Mouse (Mus musculus) lung, postnatal 25 days (tissue): Measurements from ENCODE around the gene Isg20.

Experiments
- DNase-seq: peaks from one replicate; pipeline ENCODE4 v3.0.0; 2022; ENCODE audit warnings: low spot score

The Isg20 gene

GRCm38 (mm10) chr7:78904175-78904574, 9.0 kb upstream of the Isg20 start:
- DNase-seq = peak; percentile 23

DNA sequence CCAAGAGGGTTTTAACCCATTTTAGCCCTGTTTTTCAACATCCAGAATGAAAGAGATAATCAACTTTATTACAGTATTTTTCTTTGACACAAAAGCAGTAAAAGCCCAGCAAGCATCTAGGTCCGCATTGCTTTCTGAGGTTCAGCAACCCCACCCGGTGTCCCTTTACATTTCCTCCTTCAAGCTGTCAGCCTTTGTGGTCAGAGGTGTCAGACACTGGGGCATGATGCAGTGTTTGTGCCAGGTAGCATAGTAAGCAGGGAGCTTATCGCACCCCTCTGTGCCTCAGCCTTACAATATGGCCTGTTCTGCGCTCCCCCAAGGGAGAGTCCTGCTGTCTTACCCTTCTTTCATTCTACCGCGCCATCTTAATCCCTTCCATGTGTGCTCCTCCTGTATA, 4.2 kb upstream of the Isg20 start:
- no peak for DNase-seq

DNA sequence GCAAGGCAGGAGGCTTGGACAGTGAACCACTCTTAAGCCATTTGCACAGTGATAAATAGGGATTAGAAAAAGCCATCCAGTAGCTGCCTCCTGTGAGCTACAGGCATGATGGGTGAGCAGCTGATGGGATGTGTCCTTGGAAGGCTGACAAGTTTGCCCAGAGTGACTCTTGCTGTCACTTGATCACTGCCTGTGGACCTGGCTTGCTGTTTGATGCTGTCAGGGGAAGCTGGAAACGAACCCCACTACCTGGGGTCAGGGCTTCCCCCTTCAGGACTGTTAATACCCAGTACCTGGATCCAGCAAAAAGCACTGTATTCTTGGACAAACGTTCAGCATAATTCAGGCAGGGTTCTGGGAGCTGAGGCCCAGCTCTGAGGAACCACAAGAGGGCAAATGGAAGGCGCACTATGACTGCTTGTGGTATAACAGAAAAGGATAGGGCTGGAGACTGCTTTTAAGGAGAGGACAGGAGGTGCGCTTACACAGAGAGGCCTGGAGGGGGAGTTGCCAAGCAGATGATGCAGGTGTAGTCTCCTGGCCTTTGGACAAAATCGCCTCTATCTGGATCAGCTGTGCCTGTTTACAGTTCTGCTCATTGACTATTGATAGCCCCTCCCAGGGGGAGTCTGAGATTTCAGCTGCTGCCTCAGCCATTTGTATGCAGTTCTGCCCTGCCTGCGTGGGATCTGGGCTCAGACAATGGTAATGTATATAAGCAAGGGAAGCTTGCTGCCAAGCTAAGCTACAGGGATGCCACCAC, 2.7 kb upstream of the Isg20 start:
- DNase-seq = no peak

DNA sequence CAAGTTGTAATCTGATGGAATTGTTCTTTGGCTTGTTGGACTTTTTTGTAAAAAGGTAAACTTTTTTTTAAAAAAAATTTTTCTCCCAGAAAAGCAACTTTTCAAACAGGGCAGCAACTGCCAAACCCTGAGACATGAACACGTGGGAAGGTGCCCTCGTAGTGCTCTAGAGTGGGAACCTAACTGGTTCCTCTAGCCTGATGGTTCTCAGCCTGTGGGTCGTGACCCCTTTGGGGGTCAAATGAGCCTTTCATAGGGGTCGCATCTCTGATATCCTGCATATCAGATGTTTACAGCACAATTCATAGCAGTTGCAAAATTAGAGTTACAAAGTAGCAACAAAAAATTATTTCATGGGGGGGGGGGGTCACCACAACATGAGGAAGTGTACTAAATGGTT, 2.0 kb upstream of the Isg20 start:
- DNase-seq = no peak

GRCm38 (mm10) chr7:78912253-78912973, 811 bp upstream of the Isg20 start:
- peak; percentile 34 for DNase-seq

GRCm38 (mm10) chr7:78913649-78914544, 673 bp downstream of the Isg20 start:
- peak; percentile 93 for DNase-seq

- DNase-seq = no peak
These were observed 1.3 kb downstream of the Isg20 start for GRCm38 (mm10) chr7:78914545-78914845.

DNA sequence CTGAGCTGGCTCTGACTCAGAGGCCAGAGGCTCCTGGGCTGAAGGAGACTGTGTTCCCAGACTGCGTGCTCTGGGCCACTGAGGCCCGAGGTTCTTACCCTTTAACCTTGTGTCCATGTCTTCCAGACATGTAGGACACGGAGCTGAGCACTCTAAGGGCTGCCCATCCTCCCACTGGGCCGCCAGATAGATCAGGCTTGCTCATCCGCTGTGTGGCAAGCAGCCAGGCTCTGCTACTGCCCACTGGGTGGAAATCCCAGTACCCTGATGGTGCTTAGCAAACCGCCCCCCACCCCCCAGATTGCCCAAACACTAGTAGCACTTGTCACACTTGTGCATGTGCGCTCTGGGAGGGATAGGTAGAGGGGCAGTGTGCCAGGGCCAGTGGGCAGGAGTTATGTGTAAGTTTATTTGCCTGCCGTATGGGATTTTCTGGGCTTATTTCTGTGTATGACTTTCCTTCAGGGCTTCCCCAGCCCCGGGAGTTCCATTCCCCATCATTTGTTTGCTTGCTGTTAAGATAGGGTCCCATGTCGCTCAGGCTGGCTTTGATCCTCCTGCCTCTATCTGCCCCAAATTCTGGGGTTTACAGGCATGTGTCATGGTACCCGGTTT, 1.8 kb downstream of the Isg20 start:
- no peak for DNase-seq

DNA sequence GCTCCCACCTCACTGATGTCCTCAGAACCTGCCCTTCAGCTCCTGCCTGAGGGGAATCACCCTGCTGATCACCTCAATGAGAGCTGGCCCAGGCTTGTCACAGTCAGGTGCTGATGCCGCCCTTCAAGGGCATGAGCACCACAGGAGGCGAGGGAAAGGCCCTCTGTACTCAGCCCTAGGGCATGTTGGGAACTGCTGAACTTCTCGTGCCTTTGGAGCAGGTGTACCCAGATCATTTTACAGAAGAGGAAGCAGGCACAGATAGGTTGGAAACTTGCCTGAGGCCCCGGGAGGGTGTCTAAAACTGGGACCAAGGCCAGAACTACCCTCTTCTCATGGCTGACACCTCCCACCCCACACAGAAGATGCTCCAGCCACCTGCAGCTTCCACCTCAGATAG, 5.5 kb downstream of the Isg20 start:
- peak; percentile 20 for DNase-seq

DNA sequence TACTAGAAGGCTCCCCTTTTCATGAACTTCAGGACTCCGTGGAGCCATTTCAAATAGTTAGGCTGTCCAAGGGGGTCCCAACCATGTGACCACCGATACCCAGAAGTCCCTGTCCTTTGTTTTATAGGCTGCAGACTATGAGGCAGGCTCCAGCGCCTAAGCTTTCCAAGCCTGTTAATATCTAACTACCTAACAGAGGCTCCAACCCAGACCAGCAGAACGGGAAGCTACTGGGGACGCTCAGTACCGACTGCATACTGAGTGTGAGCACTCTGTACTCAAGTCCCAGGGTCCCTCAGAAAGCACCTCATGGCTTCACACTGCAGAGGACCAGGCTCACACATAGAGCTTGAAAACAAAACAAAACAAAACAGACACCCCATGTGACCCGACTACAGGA, 9.3 kb downstream of the Isg20 start:
- no peak for DNase-seq

GRCm38 (mm10) chr7:78924300-78924699, 11.1 kb downstream of the Isg20 start:
- peak; percentile 62 for DNase-seq

- no peak for DNase-seq
These were observed 11.6 kb downstream of the Isg20 start for GRCm38 (mm10) chr7:78924796-78925195.

- DNase-seq = no peak
These were observed 12.5 kb downstream of the Isg20 start for GRCm38 (mm10) chr7:78925680-78926079.

GRCm38 (mm10) chr7:78926156-78926555, 12.9 kb downstream of the Isg20 start:
- no peak for DNase-seq

DNA sequence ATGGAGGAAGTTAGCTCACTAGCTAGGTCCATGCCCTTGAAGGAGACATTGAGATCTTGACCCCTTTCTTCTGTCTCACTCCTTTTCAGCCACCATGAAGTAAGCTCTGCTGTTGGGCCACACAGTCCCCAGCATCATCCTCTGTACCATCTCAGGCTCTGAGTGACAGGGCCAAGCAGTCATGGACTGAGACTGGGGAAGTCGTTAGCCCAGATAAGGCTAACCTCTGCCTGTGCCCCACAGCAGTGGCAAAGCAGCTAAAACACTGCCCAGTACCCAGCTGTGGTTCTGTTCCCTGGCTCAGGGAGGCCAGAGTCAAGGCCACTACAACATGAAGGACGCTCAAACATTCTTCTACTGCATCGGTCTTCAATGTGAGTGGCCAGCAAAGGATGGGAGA, 14.0 kb downstream of the Isg20 start:
- DNase-seq = no peak

DNA sequence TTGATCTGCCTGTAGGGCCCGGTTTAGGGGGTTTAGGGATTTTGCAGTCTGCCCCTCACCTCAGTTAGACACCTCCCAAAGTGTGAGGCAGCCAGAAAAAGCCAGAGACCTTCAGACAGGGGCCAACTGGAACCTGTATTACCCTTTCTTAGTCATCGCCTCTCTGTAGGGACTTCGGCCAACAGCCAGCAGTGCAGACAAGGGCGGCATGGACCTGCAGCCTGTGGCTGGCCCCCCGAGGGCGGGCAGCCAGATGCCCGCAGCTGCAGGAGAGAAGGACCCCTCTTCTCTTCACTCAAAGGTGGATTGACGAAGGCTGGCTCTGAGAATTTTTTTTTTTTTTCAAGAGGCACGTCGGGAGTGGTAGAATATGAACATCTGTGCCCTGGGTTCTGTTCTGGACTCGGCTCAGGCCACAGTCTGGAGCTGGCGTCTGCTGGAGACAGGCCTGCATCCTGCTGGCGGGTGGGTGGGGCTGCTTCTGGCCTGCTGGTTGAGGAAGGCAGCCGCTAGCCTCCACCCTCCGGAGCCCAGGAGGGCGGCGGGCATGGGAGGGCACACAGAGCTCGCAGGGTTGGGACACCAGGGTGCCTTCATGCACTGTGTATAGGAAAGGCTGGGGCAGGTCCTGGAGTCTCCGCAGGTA, 25.9 kb downstream of the Isg20 start:
- no peak for DNase-seq

GRCm38 (mm10) chr7:78940971-78941370, 27.7 kb downstream of the Isg20 start:
- DNase-seq = no peak

DNA sequence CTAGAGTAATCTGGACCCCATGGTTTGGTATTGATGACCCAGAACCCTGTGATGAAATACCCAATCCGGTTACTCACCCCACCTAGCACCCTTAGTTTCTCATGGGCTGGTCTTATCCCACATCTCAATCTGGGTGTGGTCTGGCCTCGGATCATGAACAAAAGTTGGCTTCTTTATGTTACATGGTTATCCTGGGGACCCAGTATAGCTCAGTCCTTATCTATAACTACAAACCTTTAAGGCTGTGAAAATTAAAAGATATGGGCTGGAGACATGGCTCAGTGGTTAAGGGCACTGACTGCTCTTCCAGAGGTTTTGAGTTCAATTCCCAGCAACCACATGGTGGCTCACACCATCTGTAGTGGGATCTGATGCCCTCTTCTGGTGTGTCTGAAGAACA, 29.3 kb downstream of the Isg20 start:
- DNase-seq = no peak

GRCm38 (mm10) chr7:78953886-78954572, 40.8 kb downstream of the Isg20 start:
- DNase-seq = no peak

- no peak for DNase-seq
These were observed 41.4 kb downstream of the Isg20 start for GRCm38 (mm10) chr7:78954619-78955018.

DNA sequence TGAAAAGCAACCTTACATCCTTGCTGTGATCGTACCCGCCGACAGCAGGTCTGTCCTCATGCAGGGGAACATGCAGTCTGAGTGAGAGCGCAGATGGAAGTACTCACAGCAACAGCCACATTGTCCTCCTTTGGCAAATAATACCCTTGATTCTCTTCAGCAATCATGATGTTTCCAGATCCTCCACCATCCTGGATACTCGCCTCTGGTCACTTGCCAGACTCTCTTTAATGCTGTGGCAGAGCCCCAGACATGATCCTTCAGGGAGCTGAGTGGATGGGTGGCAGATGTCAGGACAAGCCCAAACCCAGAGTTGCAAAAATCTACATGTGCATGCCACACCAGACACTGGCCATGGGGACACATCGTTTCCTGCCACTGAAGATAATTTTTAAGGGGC, 41.9 kb downstream of the Isg20 start:
- no peak for DNase-seq
